Mouse (Mus musculus) olfactory bulb, adult 2 months (tissue): Measurements from ENCODE around the gene Arntl. TPM values are rescaled to one million over a fixed set of nuclear protein-coding genes. Genes with fewer than 3 reads are reported as not detected.

Experiments
- H3K27ac ChIP-seq: fragments of 200-500 bp; 2 replicates; pipeline ENCODE4 v1.5.1; 2012; ENCODE audit warnings: low read depth, low read length; ENCODE audit not compliant: insufficient read depth
- H3K4me1 ChIP-seq: fragments of 200-500 bp; 2 replicates; pipeline ENCODE4 v1.6.1; 2012; ENCODE audit warnings: low read length; ENCODE audit not compliant: control insufficient read depth, insufficient read depth
- H3K4me3 ChIP-seq: fragments of 200-500 bp; 2 replicates; pipeline ENCODE4 v1.5.1; 2012; ENCODE audit warnings: mild to moderate bottlenecking, low read depth, low read length, moderate library complexity; ENCODE audit not compliant: insufficient read depth
- CTCF ChIP-seq: fragments of 200-500 bp; IDR thresholded peaks from 2 replicates; pipeline ENCODE4 v1.5.1; 2012; ENCODE audit warnings: low read depth, mild to moderate bottlenecking, low read length, moderate library complexity; ENCODE audit not compliant: insufficient read depth
- POLR2A ChIP-seq: fragments of 200-500 bp; IDR thresholded peaks from 2 replicates; pipeline ENCODE4 v1.6.1; 2012; ENCODE audit warnings: mild to moderate bottlenecking, low read depth, low read length, moderate library complexity; ENCODE audit not compliant: insufficient read depth
- WGBS: fragments of 180-500 bp; shearing (Covaris S2); methylation state at CpG from one replicate; pipeline ENCODE4 v1.1.7; 2018; 5-methylcytosine and 5-hydroxymethylcytosine counted together
- polyA plus RNA-seq: library from polyadenylated mRNA; stranded (reverse); fragments of >200 nt; gene quantifications from 2 replicates; pipeline ENCODE4 v1.2.4, GENCODE M21; 2012; ENCODE audit warnings: low replicate concordance; ENCODE audit not compliant: missing spikeins, insufficient read depth, insufficient read length

The Arntl gene
- not detected in 2 replicates for polyA plus RNA-seq

DNA sequence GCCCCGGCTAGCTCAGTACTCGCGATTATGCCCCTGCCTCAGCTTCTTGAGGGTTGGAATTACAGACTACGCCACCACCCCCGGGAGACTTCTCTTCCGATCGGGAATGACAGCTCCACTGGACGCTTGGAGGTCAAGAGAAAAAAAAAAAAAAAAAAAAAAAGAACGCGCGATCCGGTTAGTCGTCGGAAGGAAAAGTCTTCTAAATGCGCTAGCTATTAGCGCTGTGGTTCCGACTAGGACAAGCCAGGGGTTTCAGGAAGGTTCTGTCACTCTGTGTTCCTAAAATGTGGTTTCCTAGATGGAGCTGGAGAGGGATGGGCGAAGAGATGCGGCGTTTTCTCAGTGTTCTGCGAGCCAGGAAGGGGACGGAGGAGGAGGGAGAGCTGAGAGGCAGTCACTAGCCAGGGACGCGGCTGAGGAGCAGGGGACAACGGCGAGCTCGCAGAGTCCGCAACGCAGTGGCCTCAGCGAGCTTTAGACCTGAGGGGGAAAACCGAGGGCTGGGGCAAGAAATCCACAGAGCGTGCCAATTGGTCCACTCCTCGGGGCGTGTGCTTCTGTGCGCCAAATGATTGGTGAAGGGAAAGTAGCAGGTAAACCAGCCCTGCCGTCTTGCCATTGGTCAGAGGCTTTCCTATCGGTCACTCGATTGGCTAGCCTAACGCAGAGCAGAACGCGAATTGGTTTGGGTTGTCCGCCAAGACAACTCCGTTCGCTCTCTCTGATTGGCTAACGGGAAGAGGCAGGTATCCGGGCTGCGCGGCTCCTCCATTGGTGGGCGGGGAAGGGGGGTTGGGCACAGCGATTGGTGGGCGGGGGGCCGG lies at the start of gene Arntl:
TSS of gene Arntl (plus strand) at position 822 of the 827 bp plus-strand sequence.
- WGBS = under 1% methylated on average over 52 of the region's 52 CpGs
- TF ChIP-seq POLR2A (peak; percentile 80), CTCF (no peak)
- peak within 1 kb of the TSS; percentile 86 for H3K27ac ChIP-seq
- H3K4me3 ChIP-seq = peak within 1 kb of the TSS; percentile 82
- H3K4me1 ChIP-seq = peaks cover 15% of the 10 kb centered on the region

DNA sequence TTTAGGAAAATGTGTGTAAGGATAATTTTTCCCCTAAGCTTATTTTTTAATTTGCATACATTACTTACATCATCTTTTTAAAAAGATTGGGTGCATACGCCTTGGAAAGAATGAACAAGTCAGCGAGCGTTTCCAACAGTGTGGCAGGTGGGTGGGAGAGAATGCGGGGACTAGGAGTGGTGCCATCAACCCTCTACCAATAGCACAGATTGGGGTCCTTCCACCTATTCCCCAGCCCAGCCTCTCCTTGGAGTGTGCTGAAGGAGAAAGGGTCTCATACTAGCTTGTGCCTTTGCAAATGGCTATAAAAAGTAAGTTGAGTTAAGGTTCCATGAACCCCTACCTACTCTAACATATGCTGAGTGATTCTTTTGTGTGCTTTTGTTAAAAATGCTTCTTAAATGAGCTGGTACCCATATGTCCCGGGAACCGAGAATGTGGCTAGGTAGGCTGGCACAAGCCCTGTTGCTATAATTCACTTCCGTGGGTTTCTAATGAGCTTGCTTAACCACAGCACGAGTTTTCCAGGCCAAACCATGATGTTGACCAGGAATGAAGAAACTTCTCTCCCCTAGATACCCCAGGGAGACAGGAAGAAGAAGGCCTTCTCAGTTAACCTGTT lies 46.1 kb upstream of the Arntl start:
- TF ChIP-seq CTCF (no peak), POLR2A (no peak)
- Histone ChIP-seq H3K27ac (no peak overlapping the region), H3K4me1 (peaks cover 11% of the 10 kb centered on the region; the same call in 1 of the 2 replicates), H3K4me3 (no peak overlapping the region)
- WGBS = 92% methylated on average over 8 of the region's 8 CpGs

DNA sequence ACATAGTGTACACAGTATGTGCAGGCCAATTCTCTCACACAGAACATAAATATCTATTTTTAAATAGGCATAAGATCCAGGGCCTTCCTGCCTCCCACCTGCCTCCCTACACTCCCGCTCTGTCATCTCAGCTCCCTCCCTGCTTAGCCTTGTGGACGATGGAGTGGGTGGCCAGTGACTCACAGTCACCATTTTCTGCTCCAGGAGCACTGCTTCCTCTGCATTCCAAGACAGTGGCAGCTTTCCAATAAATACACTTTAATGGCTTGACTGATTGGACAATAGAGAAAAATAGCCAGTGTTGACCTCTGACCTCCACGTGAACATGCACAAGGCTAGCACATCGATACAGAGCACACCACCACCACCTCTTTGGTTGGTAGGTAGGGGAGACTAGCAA lies 42.5 kb upstream of the Arntl start:
- TF ChIP-seq POLR2A (no peak), CTCF (no peak)
- Histone ChIP-seq H3K4me1 (peaks cover 7% of the 10 kb centered on the region; the same call in 1 of the 2 replicates), H3K27ac (peak overlapping the region; percentile 5; the same call in 1 of the 2 replicates), H3K4me3 (no peak overlapping the region)
- WGBS = 49% methylated on average over 4 of the region's 4 CpGs

DNA sequence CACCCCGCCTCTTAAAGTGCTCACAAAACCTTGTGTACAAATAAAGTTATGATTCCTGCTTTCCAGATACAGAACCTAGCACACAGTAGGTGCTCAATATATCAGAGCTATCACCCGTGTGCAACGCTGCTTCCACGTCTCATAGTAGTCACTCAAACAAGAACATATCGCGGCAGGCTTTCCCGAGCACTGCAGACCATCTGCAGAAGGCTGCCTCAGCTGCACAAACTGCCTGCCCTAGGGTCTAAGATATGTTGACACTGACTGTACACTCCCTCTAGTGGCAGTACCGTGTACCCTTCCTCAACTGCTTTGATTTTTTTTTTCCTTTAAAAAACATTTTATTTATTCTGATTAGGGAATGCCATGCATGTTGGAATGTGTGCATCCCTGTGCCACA lies 40.2 kb upstream of the Arntl start:
- Histone ChIP-seq H3K4me1 (peaks cover 7% of the 10 kb centered on the region; the same call in 1 of the 2 replicates), H3K4me3 (no peak overlapping the region), H3K27ac (no peak overlapping the region)
- TF ChIP-seq CTCF = no peak
- no peak for TF ChIP-seq POLR2A
- WGBS = 23% methylated on average over 8 of the region's 8 CpGs

DNA sequence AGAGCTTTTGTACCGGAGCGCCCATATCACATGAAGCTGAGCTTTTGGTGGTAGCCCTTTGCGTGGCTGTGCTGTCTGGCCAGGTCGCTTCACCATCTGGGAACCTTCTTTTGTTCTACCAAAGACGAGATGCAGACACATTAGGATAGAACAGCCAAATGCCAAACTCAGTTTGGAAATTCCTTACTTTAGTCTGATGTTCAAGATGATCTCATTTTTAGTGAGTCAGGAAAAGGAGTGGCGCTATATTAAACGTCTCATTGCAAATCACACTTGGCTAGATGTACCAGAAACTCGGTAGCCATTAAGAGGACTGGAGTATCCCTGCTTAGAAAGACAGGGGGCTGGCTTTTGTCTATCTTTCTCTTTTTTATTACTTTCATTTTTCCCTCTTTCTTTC lies 38.7 kb upstream of the Arntl start:
- TF ChIP-seq POLR2A (no peak), CTCF (no peak)
- Histone ChIP-seq H3K4me3 (no peak overlapping the region), H3K27ac (no peak overlapping the region), H3K4me1 (peaks cover 7% of the 10 kb centered on the region; the same call in 1 of the 2 replicates)
- WGBS = 60% methylated on average over 8 of the region's 8 CpGs

DNA sequence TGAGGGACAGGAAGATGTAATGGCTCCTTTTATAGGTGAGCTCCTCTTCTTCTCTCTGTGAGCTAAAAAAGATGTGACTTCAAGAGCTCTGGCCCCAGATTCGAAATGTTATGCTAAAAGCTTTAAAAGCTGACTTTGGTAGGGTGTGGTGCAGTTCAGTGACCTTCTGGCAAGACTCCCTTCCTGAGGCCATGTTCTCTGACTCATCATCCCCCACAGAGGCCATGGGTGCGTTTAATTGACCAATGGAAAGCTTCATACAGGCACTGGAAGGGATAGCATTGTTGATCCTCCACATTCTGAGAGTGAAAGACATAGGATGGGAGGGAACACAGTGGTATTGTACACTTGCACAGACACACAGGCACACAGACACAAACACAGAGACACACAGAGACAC lies 34.8 kb upstream of the Arntl start:
- no peak for TF ChIP-seq CTCF
- TF ChIP-seq POLR2A = no peak
- no peak overlapping the region for H3K27ac ChIP-seq
- WGBS = 77% methylated on average over 2 of the region's 2 CpGs
- no peak overlapping the region for H3K4me3 ChIP-seq
- peaks cover 5% of the 10 kb centered on the region for H3K4me1 ChIP-seq

DNA sequence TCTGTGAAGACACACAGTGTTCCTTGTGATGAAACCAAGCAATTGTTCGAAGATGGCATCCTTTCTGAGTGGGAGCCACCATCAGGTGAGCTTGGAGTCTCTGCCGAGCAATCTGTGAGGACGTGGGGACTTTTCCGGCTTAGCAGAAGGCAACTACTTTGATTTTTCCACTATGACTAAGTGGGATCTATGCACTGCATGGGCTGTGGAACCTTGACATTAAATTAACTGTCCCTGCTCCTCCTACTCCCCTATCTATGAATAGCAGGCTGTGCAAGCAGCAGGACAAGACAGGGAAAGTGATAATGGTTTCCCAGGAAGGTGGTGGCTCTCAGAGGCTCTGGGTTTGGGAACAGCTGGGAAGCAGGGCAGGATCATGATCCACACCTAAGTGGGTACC lies 31.8 kb upstream of the Arntl start:
- 59% methylated on average over 4 of the region's 4 CpGs for WGBS
- TF ChIP-seq CTCF (no peak), POLR2A (no peak)
- Histone ChIP-seq H3K4me1 (peaks cover 2% of the 10 kb centered on the region), H3K4me3 (no peak overlapping the region), H3K27ac (no peak overlapping the region; the same call in 1 of the 2 replicates)

DNA sequence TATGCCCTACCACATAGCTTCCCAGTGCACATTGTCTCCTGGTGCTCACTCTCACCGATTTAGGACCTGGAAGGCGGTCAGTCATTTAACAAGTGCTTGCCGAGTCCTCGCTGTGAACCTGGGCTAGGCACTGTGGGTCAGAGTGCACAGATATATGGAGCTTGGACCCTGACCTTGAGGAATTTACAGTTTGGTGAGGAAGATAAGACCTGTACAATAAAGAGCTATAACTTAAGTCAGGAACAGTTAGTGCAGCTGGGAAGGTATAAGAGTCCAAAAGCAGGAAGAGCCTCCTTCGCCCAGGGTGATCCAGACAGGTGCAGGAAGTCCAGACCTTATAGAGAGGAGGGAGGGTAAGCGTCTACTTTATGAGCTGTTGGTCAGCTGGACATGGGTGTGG lies 29.2 kb upstream of the Arntl start:
- Histone ChIP-seq H3K27ac (no peak overlapping the region), H3K4me1 (peaks cover 4% of the 10 kb centered on the region), H3K4me3 (no peak overlapping the region)
- TF ChIP-seq POLR2A (no peak), CTCF (no peak)
- WGBS = 91% methylated on average over 6 of the region's 6 CpGs

DNA sequence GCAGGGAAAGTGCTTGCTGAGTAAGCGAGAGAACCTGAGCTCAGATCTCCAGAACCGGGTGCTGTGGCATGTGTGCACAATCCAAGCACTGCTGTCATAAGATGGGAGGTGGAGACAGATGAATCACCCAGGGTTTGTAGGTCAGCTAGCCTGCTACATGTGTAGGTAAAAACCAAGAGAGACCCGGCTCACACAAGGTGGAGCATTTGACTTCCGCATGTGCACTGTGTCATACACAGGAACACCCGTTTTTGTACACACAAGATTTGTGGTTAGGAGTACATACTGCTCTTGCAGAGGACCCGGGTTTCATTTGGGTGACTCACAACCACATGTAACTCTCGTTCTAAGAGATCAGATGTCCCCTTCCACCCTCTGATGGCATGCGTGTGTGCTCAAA lies 23.5 kb upstream of the Arntl start:
- H3K4me1 ChIP-seq = peaks cover 13% of the 10 kb centered on the region
- no peak overlapping the region for H3K27ac ChIP-seq
- no peak overlapping the region for H3K4me3 ChIP-seq
- WGBS = 84% methylated on average over 8 of the region's 8 CpGs
- TF ChIP-seq CTCF = no peak
- TF ChIP-seq POLR2A = no peak
